Mouse (Mus musculus) olfactory bulb, adult 2 months (tissue): ENCODE data around the gene Acsf2. TPM values are rescaled to one million over a fixed set of nuclear protein-coding genes. Genes with fewer than 3 reads are reported as not detected.

ENCODE experiments used
- H3K27ac ChIP-seq: fragments of 200-500 bp; 2 replicates; pipeline ENCODE4 v1.5.1; 2012; ENCODE audit warnings: low read depth, low read length; ENCODE audit not compliant: insufficient read depth
- H3K4me1 ChIP-seq: fragments of 200-500 bp; 2 replicates; pipeline ENCODE4 v1.6.1; 2012; ENCODE audit warnings: low read length; ENCODE audit not compliant: control insufficient read depth, insufficient read depth
- H3K4me3 ChIP-seq: fragments of 200-500 bp; 2 replicates; pipeline ENCODE4 v1.5.1; 2012; ENCODE audit warnings: mild to moderate bottlenecking, low read depth, low read length, moderate library complexity; ENCODE audit not compliant: insufficient read depth
- CTCF ChIP-seq: fragments of 200-500 bp; IDR thresholded peaks from 2 replicates; pipeline ENCODE4 v1.5.1; 2012; ENCODE audit warnings: low read depth, mild to moderate bottlenecking, low read length, moderate library complexity; ENCODE audit not compliant: insufficient read depth
- POLR2A ChIP-seq: fragments of 200-500 bp; IDR thresholded peaks from 2 replicates; pipeline ENCODE4 v1.6.1; 2012; ENCODE audit warnings: mild to moderate bottlenecking, low read depth, low read length, moderate library complexity; ENCODE audit not compliant: insufficient read depth
- WGBS: fragments of 180-500 bp; shearing (Covaris S2); methylation state at CpG from one replicate; pipeline ENCODE4 v1.1.7; 2018; 5-methylcytosine and 5-hydroxymethylcytosine counted together
- polyA plus RNA-seq: library from polyadenylated mRNA; stranded (reverse); fragments of >200 nt; gene quantifications from 2 replicates; pipeline ENCODE4 v1.2.4, GENCODE M21; 2012; ENCODE audit warnings: low replicate concordance; ENCODE audit not compliant: missing spikeins, insufficient read depth, insufficient read length

Acsf2 gene
- polyA plus RNA-seq, 1 experiment: not detected

DNA sequence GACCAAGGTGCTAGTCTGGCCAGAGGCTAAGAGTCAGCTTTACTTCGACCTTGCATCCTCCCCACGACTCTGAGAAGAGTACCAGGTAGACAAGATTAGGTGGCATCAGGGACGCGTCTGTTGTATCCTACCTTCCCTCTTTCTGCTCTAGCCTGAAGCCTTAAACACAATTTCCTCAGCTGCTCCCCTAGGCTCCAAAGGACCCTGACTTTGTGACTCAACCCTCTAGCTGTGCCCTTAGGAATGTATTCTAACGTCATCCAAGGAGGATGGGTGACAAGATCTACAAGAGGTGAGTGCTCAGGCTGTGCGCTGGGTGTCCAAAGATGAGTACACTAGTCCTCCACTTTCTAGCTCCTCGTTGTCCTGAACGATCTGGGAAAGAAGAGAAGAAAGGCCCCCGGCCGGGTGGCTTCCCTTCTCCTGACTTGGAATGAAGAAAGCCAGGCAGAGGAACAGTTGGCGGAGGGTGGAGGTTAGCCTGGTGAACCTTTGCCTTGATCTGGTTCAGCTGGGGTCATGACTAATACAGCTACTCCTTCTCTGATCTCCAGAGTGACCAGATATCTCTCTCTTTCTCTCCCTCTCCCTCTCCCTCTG is 785 bp upstream of the Acsf2 start:
- Histone ChIP-seq H3K4me3 (no peak overlapping the region), H3K27ac (no peak overlapping the region), H3K4me1 (peaks cover 4% of the 10 kb centered on the region)
- TF ChIP-seq POLR2A (no peak), CTCF (no peak)
- WGBS: 78% methylated on average over 11 of the region's 11 CpGs

DNA sequence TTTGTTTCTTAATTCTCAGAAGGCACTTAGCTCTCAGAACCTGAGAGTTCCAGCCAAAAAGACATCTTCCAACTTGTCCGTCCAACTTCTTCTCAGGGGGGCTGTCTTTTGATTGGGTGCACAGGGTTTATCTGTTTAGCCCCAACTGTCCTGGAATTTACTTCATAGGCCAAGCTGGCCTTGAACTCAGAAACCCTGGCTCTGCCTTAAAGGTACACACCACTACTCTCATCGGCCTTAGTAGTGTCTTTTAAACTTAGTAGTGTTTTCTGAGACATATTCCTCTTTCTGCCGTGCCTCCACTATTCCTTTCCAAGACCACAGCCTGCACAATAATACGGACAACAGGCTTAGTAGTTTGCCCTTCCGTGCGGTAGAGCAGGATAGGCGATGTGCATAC is 1.2 kb downstream of the Acsf2 start:
- WGBS: 88% methylated on average over 7 of the region's 7 CpGs
- H3K27ac ChIP-seq: no peak overlapping the region
- H3K4me1 ChIP-seq: peaks cover 4% of the 10 kb centered on the region
- no peak overlapping the region for H3K4me3 ChIP-seq
- TF ChIP-seq CTCF: no peak
- no peak for TF ChIP-seq POLR2A

DNA sequence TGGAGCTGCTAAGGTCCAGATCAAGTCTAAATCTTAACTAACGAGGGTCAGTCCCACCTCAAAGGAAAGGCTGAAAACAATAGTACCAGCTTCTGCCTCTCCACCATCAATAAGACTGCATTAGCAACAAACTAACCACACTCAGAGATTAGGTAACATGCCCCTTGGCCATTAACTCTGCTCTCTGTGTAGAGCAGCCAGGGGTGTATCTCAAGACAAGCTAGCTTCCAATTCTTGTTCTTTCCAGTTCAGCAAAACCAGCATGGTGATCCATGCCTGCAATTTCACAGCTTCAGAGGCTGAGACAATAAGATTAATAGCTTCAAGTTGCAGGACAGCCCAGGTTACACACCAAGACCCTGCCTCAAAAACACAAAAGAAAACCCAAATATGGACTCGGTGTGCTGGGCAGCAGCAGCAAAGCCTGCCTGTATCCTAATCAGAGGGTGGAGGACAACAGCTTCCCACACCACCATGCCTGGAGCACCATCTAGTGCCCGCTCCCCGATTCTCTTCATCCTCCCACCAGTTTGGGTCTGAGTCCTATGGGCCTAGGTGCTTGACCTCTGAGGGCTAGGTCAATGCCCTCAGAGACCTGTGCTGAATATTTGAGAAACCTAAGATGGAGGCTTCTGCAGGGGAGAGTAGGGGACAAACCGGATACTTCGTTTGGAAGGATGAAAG is 3.1 kb downstream of the Acsf2 start:
- 74% methylated on average over 6 of the region's 6 CpGs for whole genome bisulfite sequencing

DNA sequence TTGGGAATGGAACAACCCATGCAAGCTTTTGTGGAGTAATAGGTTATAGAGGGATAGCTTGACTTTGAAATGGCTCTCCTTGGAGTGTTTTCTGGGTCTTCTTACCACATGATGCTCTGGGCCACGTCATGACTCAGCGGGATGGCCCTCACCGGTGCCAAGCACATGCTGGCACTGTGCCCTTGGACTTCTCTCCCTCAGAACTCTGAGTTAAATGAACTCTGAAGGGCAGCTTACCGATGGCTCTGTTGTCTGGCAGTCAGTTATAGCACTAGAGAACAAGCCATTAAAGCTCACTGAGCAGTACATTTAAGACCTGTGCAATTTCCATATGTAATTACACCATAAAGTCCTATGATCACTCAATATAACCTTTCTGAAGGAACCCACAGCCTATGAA is 4.4 kb downstream of the Acsf2 start:
- WGBS: 46% methylated on average over 4 of the region's 4 CpGs
- Histone ChIP-seq H3K4me1 (peaks cover 4% of the 10 kb centered on the region), H3K4me3 (no peak overlapping the region), H3K27ac (no peak overlapping the region)
- TF ChIP-seq POLR2A: no peak
- TF ChIP-seq CTCF: no peak

More for the DNA sequence above, 3.1 kb downstream of the Acsf2 start:
- H3K4me3 ChIP-seq: no peak overlapping the region
- H3K27ac ChIP-seq: no peak overlapping the region
- H3K4me1 ChIP-seq: peaks cover 4% of the 10 kb centered on the region
- TF ChIP-seq POLR2A: no peak
- no peak for TF ChIP-seq CTCF

DNA sequence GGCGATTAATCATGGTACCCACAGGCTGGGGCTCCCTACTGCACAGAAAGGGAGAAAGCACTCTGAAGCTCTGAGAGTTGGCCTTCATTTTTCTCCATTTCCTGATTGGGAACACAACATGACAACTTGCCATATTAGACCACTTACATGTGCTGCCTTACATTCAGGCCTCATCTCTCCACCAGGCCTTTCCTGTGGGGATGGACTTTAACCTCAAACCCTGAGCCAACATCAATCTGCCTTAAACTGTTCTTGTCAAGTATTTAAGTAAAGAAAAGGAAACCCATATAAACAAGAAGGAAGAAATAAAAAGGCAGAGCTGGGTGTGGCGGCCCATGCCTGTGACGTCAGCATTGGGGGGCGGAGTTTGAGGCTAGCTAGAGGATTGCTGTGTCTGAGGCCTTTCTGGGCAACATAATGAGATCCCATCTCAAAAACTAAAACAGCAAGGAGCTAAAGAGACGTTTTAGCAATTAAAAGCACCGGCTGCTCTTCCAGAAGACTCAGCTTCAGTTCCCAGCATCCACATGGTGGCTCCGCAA is 5.3 kb downstream of the Acsf2 start:
- Histone ChIP-seq H3K4me1 (peaks cover 7% of the 10 kb centered on the region; the same call in 1 of the 2 replicates), H3K4me3 (no peak overlapping the region), H3K27ac (no peak overlapping the region)
- no peak for TF ChIP-seq CTCF
- TF ChIP-seq POLR2A: no peak
- WGBS: 68% methylated on average over 7 of the region's 7 CpGs

DNA sequence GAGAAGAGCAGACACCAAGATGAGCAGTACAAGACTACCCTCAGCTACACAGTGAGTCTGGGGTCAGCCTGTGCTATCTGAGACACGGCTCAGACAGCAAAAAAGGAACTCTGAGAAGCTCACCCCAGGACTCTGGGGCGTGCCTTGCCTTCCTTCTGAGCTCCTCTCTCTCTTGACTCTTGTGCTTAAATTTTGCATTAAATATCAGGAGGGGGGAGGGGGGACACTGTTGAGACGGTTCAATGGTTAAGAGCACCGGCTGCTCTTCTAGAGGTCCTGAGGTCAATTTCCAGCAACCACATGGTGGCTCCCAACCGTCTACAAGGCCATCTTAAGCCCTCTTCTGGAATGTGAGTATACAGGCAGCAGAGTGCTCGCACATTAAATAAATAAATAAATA is 14.2 kb downstream of the Acsf2 start:
- Histone ChIP-seq H3K4me3 (no peak overlapping the region), H3K27ac (no peak overlapping the region), H3K4me1 (peaks cover 7% of the 10 kb centered on the region; the same call in 1 of the 2 replicates)
- WGBS: 94% methylated on average over 6 of the region's 6 CpGs
- TF ChIP-seq POLR2A: no peak
- TF ChIP-seq CTCF: no peak

DNA sequence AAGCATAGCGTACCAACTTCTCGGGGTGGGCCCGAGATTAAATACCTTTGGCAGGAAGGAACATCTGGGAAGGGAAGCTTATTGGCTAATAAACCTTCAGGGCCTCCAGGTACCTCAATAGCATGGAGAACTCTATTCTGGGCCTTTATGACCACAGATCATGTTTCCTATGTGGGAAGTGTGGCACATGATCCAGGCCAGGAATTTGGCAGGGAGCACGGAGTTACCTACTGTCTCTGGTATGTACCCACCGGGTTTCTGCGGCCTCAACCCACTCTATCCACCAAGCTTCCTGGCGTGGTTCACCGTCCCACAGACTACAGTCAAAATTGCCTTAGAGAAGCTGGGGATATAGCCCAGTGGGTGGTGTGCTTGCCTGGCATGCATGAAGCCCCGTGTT is 16.6 kb downstream of the Acsf2 start:
- H3K4me1 ChIP-seq: no peaks in the 10 kb centered on the region
- TF ChIP-seq CTCF (no peak), POLR2A (no peak)
- WGBS: 93% methylated on average over 9 of the region's 9 CpGs
- H3K4me3 ChIP-seq: no peak overlapping the region
- no peak overlapping the region for H3K27ac ChIP-seq

DNA sequence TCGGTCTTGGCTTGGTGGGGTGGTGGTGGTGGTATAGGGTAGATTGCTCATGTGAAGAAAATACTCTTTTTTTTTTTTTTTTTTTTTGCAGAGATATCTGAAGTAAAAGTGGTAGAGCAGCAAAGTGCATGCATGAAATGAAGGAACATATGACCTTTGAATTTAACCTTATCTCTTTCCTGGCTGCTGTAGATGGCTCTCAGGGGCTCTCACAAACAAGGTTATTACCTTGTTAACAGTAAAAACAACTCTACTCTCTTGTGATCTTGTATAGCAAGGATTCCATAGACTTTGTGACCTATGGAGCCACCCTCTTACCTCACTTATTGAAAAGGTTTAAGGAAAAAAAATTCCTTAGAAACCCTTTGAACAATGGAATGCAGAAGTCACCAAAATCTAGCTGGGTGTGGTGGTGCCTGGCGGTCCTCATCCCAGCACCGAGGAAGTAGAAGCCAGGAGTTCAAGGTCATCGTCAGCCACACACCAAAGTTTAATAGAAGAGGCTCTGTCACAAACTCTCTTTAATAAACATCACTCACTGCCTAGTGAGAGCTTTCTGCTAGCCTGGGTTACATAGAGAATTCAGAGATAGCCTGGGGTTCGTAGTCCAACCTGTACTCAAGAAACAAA is 21.4 kb downstream of the Acsf2 start:
- Histone ChIP-seq H3K4me3 (no peak overlapping the region), H3K27ac (no peak overlapping the region), H3K4me1 (no peaks in the 10 kb centered on the region)
- 92% methylated on average over 5 of the region's 5 CpGs for WGBS
- no peak for TF ChIP-seq CTCF
- TF ChIP-seq POLR2A: no peak

DNA sequence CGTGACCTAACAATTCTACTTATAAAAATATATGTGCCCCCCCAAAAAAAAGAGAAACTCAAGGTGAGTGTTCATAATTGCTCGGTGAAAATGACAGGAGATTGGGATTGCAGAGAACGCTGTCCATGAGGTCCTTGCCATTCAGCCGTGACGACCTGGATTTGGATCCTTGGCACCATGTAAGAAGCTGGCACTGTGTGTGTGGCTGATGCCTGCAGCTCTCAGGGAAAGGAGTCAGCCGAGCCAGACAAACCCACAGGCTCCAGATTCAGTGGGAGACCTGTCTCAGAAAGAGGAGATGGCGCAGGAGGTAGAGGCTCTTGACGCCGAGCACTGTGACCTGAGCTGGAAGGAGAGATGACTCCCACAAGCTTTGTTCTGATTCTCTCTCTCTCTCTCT is 25.3 kb downstream of the Acsf2 start:
- TF ChIP-seq POLR2A (no peak), CTCF (no peak)
- Histone ChIP-seq H3K4me3 (no peak overlapping the region), H3K4me1 (no peaks in the 10 kb centered on the region), H3K27ac (no peak overlapping the region)
- WGBS: 69% methylated on average over 9 of the region's 9 CpGs
